Mouse (Mus musculus) kidney, postnatal 0 days (tissue): Measurements from ENCODE around the gene Mrpl22. TPM values are rescaled to one million over a fixed set of nuclear protein-coding genes. Genes with fewer than 3 reads are reported as not detected.
A peak's percentile ranks its signal among the peaks of the same experiment; 100 is the strongest.
"Not testable (repeated sequence)": the region's sequence is repeated elsewhere in the genome, so short reads cannot be mapped to it uniquely, and the experiment has no call there.

Experiments
- ATAC-seq: fragments of 200-750 bp; cut with Nextera tagmentation; replicated peaks from 2 replicates; pipeline ENCODE4 v1.8.0; 2017; ENCODE audit warnings: low read depth, moderate number of reproducible peaks, moderate TSS enrichment, moderate library complexity; ENCODE audit not compliant: low FRiP score
- DNase-seq: peaks from one replicate; pipeline ENCODE4 v3.0.0-alpha.2; 2016; ENCODE audit warnings: low spot score
- H3K27ac ChIP-seq: fragments of 300-500 bp; sonication (generic); 2 replicates; pipeline ENCODE4 v1.5.1; 2014; ENCODE audit warnings: mild to moderate bottlenecking
- H3K27me3 ChIP-seq: fragments of 300-500 bp; sonication (generic); 2 replicates; pipeline ENCODE4 v1.6.1; 2014; ENCODE audit warnings: low read length, mixed read lengths; ENCODE audit not compliant: insufficient read depth
- H3K36me3 ChIP-seq: fragments of 300-500 bp; sonication (generic); 2 replicates; pipeline ENCODE4 v1.6.1; 2014; ENCODE audit warnings: low read length, mixed read lengths; ENCODE audit not compliant: insufficient read depth
- H3K4me1 ChIP-seq: fragments of 300-500 bp; sonication (generic); replicated peaks from 2 replicates; pipeline ENCODE4 v1.6.1; 2014; ENCODE audit warnings: antibody characterized with exemption, low read length, mixed read lengths; ENCODE audit not compliant: insufficient read depth
- H3K4me2 ChIP-seq: fragments of 300-500 bp; sonication (generic); 2 replicates; pipeline ENCODE4 v1.6.1; 2014; ENCODE audit warnings: mild to moderate bottlenecking, low read length, moderate library complexity, mixed read lengths
- H3K4me3 ChIP-seq: fragments of 300-500 bp; sonication (generic); replicated peaks from 2 replicates; pipeline ENCODE4 v1.5.1; 2014; ENCODE audit warnings: low read depth, low read length
- H3K9ac ChIP-seq: fragments of 300-500 bp; sonication (generic); 2 replicates; pipeline ENCODE4 v1.6.1; 2014; ENCODE audit warnings: low read depth, low read length
- H3K9me3 ChIP-seq: fragments of 300-500 bp; sonication (generic); replicated peaks from 2 replicates; pipeline ENCODE4 v1.6.1; 2016; ENCODE audit warnings: low read length, inconsistent platforms, mixed read lengths
- CTCF ChIP-seq: IDR thresholded peaks from 2 replicates; pipeline ENCODE4 v1.5.1; 2016; ENCODE audit warnings: antibody characterized with exemption, low read depth, mild to moderate bottlenecking, moderate library complexity
- WGBS: fragments of 180-500 bp; shearing (Covaris S2); extraction: QIAGEN DNeasy Blood & Tissue Kit; methylation state at CpG from one replicate; pipeline ENCODE4 v1.1.7; 2014; 5-methylcytosine and 5-hydroxymethylcytosine counted together
- polyA plus RNA-seq: library from polyadenylated mRNA; unstranded; fragments of >200 nt; fragmentation: Nextera tagmentation; extraction: Ambion mirVana; gene quantifications from 2 replicates; pipeline ENCODE4 v1.2.1, GENCODE M21; 2015

The Mrpl22 gene
- polyA plus RNA-seq, 1 experiment from 2014 or later: 139 TPM

- Histone ChIP-seq H3K4me3 (no peak overlapping the region), H3K9me3 (no peaks in the 10 kb centered on the region), H3K27me3 (no peaks in the 10 kb centered on the region), H3K9ac (no peak overlapping the region), H3K4me2 (no peak overlapping the region), H3K36me3 (peaks cover 12% of the 10 kb centered on the region; the same call in 1 of the 2 replicates), H3K27ac (no peak overlapping the region), H3K4me1 (0 out of 2 replicates have a peak, but pooled peaks cover 3% of the 10 kb centered on the region)
- WGBS: 77% methylated on average over 4 of the region's 4 CpGs
- ATAC-seq (no peak), DNase-seq (no peak)
- TF ChIP-seq CTCF: no peak
These were observed 1.8 kb upstream of the Mrpl22 start for GRCm38 (mm10) chr11:58169666-58170065.

GRCm38 (mm10) chr11:58179563-58179962 is 8.1 kb downstream of the Mrpl22 start:
- no peaks in the 10 kb centered on the region for H3K27me3 ChIP-seq
- TF ChIP-seq CTCF: peak; percentile 92
- peaks cover 29% of the 10 kb centered on the region; the same call in 1 of the 2 replicates for H3K36me3 ChIP-seq
- no peaks in the 10 kb centered on the region for H3K9me3 ChIP-seq
- DNase-seq (peak; percentile 92), ATAC-seq (peak; percentile 58)
- H3K4me2 ChIP-seq: no peak overlapping the region
- H3K27ac ChIP-seq: no peak overlapping the region
- WGBS: 17% methylated on average over 3 of the region's 3 CpGs
- no peak overlapping the region for H3K9ac ChIP-seq
- H3K4me3 ChIP-seq: no peak overlapping the region
- H3K4me1 ChIP-seq: no peaks in the 10 kb centered on the region

GRCm38 (mm10) chr11:58179986-58180385 is 8.5 kb downstream of the Mrpl22 start:
- WGBS: 95% methylated on average over 6 of the region's 6 CpGs
- not testable (repeated sequence) for H3K4me1 ChIP-seq, H3K4me3 ChIP-seq, H3K27ac ChIP-seq, ATAC-seq, H3K4me2 ChIP-seq, H3K27me3 ChIP-seq, H3K9me3 ChIP-seq, DNase-seq, H3K9ac ChIP-seq
- peaks cover 28% of the 10 kb centered on the region; the same call in 1 of the 2 replicates for H3K36me3 ChIP-seq

- ATAC-seq: no peak
- TF ChIP-seq CTCF: no peak
- DNase-seq: no peak
- H3K4me1 ChIP-seq: no peaks in the 10 kb centered on the region
- H3K9me3 ChIP-seq: no peaks in the 10 kb centered on the region
- H3K9ac ChIP-seq: no peak overlapping the region
- no peak overlapping the region for H3K27ac ChIP-seq
- H3K4me2 ChIP-seq: no peak overlapping the region
- peaks cover 20% of the 10 kb centered on the region; the same call in 1 of the 2 replicates for H3K36me3 ChIP-seq
- WGBS: 88% methylated on average over 7 of the region's 7 CpGs
- no peak overlapping the region for H3K4me3 ChIP-seq
- H3K27me3 ChIP-seq: no peaks in the 10 kb centered on the region
These were observed 9.3 kb downstream of the Mrpl22 start for GRCm38 (mm10) chr11:58180756-58181155.

GRCm38 (mm10) chr11:58183579-58183978 is 12.1 kb downstream of the Mrpl22 start:
- H3K27me3 ChIP-seq: no peaks in the 10 kb centered on the region
- H3K9ac ChIP-seq: no peak overlapping the region
- 90% methylated on average over 3 of the region's 3 CpGs for WGBS
- H3K4me1 ChIP-seq: no peaks in the 10 kb centered on the region
- no peak overlapping the region for H3K27ac ChIP-seq
- H3K36me3 ChIP-seq: 0 out of 2 replicates have a peak, but pooled peaks cover 4% of the 10 kb centered on the region
- no peak overlapping the region for H3K4me2 ChIP-seq
- no peak for TF ChIP-seq CTCF
- no peak for ATAC-seq
- DNase-seq: no peak
- no peak overlapping the region for H3K4me3 ChIP-seq
- no peaks in the 10 kb centered on the region for H3K9me3 ChIP-seq

- ATAC-seq: no peak
- H3K9me3 ChIP-seq: no peaks in the 10 kb centered on the region
- 91% methylated on average over 6 of the region's 6 CpGs for WGBS
These were observed 18.2 kb downstream of the Mrpl22 start for GRCm38 (mm10) chr11:58189675-58190074.

GRCm38 (mm10) chr11:58193326-58193725 is 21.9 kb downstream of the Mrpl22 start:
- no peak for ATAC-seq
- no peak for DNase-seq

More at GRCm38 (mm10) chr11:58189675-58190074, 18.2 kb downstream of the Mrpl22 start:
- no peak overlapping the region for H3K9ac ChIP-seq
- H3K4me3 ChIP-seq: no peak overlapping the region
- DNase-seq: no peak
- no peak for TF ChIP-seq CTCF
- no peaks in the 10 kb centered on the region for H3K36me3 ChIP-seq
- peaks cover 11% of the 10 kb centered on the region; the same call in 1 of the 2 replicates for H3K4me1 ChIP-seq
- H3K4me2 ChIP-seq: no peak overlapping the region
- no peak overlapping the region for H3K27ac ChIP-seq
- H3K27me3 ChIP-seq: no peaks in the 10 kb centered on the region

More at GRCm38 (mm10) chr11:58193326-58193725, 21.9 kb downstream of the Mrpl22 start:
- TF ChIP-seq CTCF: no peak
- Histone ChIP-seq H3K9me3 (no peaks in the 10 kb centered on the region), H3K4me2 (no peak overlapping the region), H3K27ac (0 out of 2 replicates have a peak overlapping the region, but pooled peaks have one; percentile 26), H3K4me3 (no peak overlapping the region), H3K4me1 (peaks cover 11% of the 10 kb centered on the region; the same call in 1 of the 2 replicates), H3K36me3 (no peaks in the 10 kb centered on the region), H3K9ac (no peak overlapping the region), H3K27me3 (no peaks in the 10 kb centered on the region)
- WGBS: 74% methylated on average over 3 of the region's 3 CpGs
